Mouse (Mus musculus): ENCODE results near the gene Wdr4. TPM values are rescaled to one million over a fixed set of nuclear protein-coding genes. Genes with fewer than 3 reads are reported as not detected.

Gene Wdr4
- polyA plus RNA-seq (2012; rRNA removed): 28.3 and 29.6 TPM in 2 replicates

DNA sequence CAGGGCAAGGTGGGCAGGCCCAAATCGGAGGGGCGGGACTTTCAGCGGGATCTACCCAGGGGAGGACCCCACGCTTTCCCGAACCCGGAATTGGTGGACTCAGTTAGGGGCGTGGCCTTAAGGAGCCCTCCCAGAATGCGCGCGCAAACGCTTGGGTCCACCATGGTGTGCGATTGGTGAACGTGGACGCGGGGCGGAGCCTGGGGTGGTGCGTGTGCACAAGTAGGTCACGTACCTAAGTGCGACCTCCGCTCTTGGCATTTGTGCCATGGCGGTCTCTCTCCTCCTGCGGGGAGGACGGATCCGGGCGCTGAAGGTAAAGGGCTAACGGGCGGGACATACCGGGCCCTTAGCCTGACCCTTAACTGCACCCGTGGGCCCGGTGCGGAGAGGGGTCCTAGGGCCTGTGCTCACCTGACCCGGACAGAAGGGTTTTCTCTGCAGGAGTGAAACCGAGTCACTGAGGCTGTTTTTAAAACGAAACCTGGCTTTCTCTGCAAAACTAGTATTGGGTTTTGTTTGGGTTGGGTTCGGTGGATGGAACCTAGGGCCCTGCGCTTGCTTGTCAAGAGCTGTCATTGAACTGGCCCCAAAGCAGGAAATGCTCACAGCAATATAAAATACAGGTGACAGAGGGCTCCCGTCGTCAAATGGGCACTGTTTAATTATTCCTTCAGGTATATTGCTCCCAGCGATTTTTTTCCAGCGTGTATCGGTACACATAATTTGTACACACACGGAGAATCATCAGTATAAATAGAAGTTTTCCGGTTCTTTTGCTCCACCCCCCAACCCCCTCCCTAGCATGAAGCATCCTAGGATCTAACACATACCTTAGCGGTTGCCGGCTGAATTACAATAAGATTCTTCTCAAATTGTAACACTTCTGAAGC is at the start of gene Wdr4, which contains the start of gene Ndufv3:
TSS of gene Wdr4 (minus strand) at position 35 of the 893 bp plus-strand sequence.
TSS of gene Ndufv3 (plus strand) at position 170 of the 893 bp plus-strand sequence.
- TF ChIP-seq POLR2A (IDR thresholded peaks at IDR 0.05; ENCODE audit: low read depth, low read length): peak; percentile 94
- TF ChIP-seq CTCF (conservative IDR thresholded peaks at IDR 0.05; ENCODE audit: insufficient read depth, insufficient read length, low read depth, low read length): no peak
- Histone ChIP-seq H3K27ac (ENCODE audit: insufficient read depth, low read depth, low read length) (peak within 1 kb of the TSS; percentile 81), H3K4me1 (ENCODE audit: control insufficient read depth, insufficient read depth, low read length) (peaks cover 5% of the 10 kb centered on the region; the same call in 1 of the 2 replicates), H3K27me3 (replicated peaks; ENCODE audit: control insufficient read depth, insufficient read depth, low read length) (no peaks in the 10 kb centered on the region), H3K4me3 (ENCODE audit: insufficient read depth, low read depth, low read length) (peak within 1 kb of the TSS; percentile 69), H3K36me3 (ENCODE audit: control insufficient read depth, insufficient read depth, low read length) (no peaks in the 10 kb centered on the region; the same call in 1 of the 2 replicates)
- under 1% methylated on average over 45 of the region's 45 CpGs for WGBS
- peak; percentile 100 for DNase-seq

DNA sequence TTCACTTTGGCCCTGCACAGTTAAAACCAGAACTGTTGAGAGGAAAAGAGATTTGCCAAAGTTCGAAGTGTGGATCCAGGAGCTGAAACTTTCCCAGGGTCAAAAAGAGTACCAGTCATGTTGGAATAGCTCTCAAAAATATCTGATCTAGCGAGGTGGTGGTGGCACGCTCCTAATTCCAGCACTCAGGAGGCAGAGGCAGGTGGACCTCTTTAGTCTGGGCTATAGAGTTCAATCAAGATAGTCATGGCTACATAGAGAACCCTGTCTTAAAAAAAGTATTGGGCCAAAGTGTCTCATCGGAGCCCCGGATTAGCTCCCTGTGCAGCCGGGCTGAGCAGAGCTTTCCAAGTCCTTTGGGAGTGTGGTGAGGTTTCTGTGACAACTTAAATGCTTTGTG is 46.5 kb upstream of the Wdr4 start:
- H3K27ac ChIP-seq (ENCODE audit: insufficient read depth, low read depth, low read length): peak overlapping the region; percentile 24; the same call in 1 of the 2 replicates
- peaks cover 30% of the 10 kb centered on the region for H3K4me1 ChIP-seq (ENCODE audit: control insufficient read depth, insufficient read depth, low read length)
- H3K4me3 ChIP-seq (ENCODE audit: insufficient read depth, low read depth, low read length): peak overlapping the region; percentile 13
- H3K36me3 ChIP-seq (ENCODE audit: control insufficient read depth, insufficient read depth, low read length): no peaks in the 10 kb centered on the region
- whole genome bisulfite sequencing: 63% methylated on average over 6 of the region's 6 CpGs
- no peaks in the 10 kb centered on the region for H3K27me3 ChIP-seq (replicated peaks; ENCODE audit: control insufficient read depth, insufficient read depth, low read length)
- TF ChIP-seq POLR2A (IDR thresholded peaks at IDR 0.05; ENCODE audit: low read depth, low read length) (no peak), CTCF (conservative IDR thresholded peaks at IDR 0.05; ENCODE audit: insufficient read depth, insufficient read length, low read depth, low read length) (no peak)
- no peak for DNase-seq

DNA sequence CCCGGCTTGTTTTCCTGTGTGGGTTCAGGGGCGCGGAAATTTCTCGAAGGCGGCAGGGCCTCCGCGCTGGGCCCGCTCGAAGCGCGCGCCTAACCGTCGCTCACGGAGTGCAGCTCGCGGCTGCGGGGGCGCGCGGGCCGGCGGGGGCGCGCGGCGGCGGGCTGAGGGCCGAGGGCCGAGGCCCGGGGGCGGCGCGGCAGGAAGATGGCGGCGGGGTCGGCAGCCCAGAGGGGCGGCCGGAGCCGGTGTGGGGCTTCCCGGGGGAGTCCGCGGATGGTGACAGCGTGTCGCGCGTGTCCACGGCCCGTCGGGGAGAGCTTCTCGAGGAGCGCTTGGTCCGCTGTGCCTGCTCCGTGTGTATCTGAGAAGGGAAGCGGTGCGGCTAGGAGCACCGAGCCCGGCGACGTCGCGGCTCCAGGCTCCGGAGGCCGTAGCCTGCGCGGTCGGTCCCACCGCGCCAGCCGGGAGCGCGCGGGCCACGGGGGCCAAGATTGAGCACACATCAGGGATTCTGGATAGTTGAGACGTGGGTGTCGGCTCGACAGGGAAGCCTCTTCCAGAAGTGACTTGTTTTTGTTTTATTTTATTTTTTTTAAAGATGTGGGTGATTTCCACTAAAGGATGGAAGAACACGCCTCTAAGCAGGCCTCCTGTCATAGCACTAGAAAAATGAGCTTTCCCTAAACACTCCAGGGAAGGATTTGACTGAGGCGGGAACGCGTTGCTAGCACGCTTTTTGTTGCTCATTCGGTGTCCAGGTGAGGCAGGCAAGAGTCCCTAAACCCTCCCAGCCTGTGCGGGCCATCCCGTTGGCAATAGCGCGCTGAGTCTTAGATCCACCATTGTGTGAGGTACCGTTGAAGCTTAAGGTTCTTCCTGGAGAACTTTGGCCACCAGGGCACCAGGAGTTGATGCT is 45.6 kb upstream of the Wdr4 start:
- peak overlapping the region; percentile 68 for H3K27ac ChIP-seq (ENCODE audit: insufficient read depth, low read depth, low read length)
- TF ChIP-seq POLR2A (IDR thresholded peaks at IDR 0.05; ENCODE audit: low read depth, low read length): no peak
- no peak for TF ChIP-seq CTCF (conservative IDR thresholded peaks at IDR 0.05; ENCODE audit: insufficient read depth, insufficient read length, low read depth, low read length)
- no peaks in the 10 kb centered on the region for H3K36me3 ChIP-seq (ENCODE audit: control insufficient read depth, insufficient read depth, low read length)
- no peaks in the 10 kb centered on the region for H3K27me3 ChIP-seq (replicated peaks; ENCODE audit: control insufficient read depth, insufficient read depth, low read length)
- under 1% methylated on average over 87 of the region's 88 CpGs for WGBS
- H3K4me1 ChIP-seq (ENCODE audit: control insufficient read depth, insufficient read depth, low read length): peaks cover 30% of the 10 kb centered on the region
- peak overlapping the region; percentile 75 for H3K4me3 ChIP-seq (ENCODE audit: insufficient read depth, low read depth, low read length)
- DNase-seq: peak; percentile 25

DNA sequence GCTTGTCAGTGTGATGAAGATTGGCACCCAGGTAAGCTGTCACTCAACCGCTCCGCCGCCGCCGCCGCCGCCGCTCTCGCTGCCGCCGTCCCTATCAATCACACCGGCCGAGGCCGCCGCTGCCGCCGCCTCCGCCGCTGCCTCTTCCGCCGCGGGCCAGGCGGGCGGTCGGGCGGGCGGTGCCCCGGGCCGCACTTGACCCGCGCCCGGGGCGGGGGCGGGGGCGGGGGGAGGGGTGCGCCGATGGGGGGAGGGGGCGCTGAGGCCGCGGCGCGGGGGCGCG is 45.0 kb upstream of the Wdr4 start:
- no peak for DNase-seq
- peak overlapping the region; percentile 75 for H3K4me3 ChIP-seq (ENCODE audit: insufficient read depth, low read depth, low read length)
- peaks cover 28% of the 10 kb centered on the region for H3K4me1 ChIP-seq (ENCODE audit: control insufficient read depth, insufficient read depth, low read length)
- peak overlapping the region; percentile 12; the same call in 1 of the 2 replicates for H3K27ac ChIP-seq (ENCODE audit: insufficient read depth, low read depth, low read length)
- TF ChIP-seq CTCF (conservative IDR thresholded peaks at IDR 0.05; ENCODE audit: insufficient read depth, insufficient read length, low read depth, low read length) (no peak), POLR2A (IDR thresholded peaks at IDR 0.05; ENCODE audit: low read depth, low read length) (no peak)
- WGBS: under 1% methylated on average over 44 of the region's 44 CpGs
- H3K27me3 ChIP-seq (replicated peaks; ENCODE audit: control insufficient read depth, insufficient read depth, low read length): no peaks in the 10 kb centered on the region
- no peaks in the 10 kb centered on the region for H3K36me3 ChIP-seq (ENCODE audit: control insufficient read depth, insufficient read depth, low read length)

DNA sequence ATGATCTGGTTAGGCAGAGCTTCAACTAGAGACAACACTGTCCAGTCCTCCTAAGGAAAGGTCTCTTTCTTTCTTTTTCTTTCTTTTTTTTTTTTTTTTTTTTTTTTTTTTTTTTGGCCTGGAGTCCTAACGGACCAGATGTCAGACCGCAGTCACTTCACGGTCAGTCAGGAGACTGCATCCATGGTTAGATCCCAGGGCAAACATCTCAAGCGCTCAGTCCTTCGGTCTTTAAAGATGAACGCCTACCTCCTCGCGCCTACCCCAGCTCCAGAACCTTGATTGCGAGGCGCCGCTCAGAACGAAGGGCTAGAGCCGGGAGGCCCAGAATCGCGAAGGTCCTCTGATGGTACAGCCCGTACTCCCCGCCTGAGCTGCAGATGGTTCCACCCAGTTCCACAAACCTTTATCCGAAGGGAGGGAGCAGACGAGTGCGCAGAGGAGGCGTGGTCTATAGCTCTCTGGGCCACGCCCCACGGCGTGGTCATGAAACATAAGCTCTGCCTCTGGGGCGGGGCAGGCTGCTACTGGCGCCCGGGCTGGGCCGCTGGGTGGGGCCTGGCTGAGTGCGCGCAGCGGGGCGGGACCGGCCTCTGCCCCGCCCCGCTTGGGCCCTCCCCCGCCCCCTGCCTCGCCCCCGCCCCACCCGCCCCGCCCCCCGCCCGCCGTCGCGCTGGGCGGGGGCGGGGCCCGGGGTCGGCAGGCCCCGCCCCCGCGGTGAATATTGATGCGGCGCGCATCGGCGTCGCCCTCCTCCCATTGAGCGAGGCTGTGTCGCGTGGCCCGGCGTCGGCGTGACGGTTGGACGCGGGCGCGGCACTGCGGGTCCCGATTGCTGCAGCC is 44.5 kb upstream of the Wdr4 start, which contains the start of gene Pknox1:
TSS of gene Pknox1 (plus strand) at position 720 of the 843 bp plus-strand sequence.
- TF ChIP-seq POLR2A (IDR thresholded peaks at IDR 0.05; ENCODE audit: low read depth, low read length) (peak; percentile 56), CTCF (conservative IDR thresholded peaks at IDR 0.05; ENCODE audit: insufficient read depth, insufficient read length, low read depth, low read length) (no peak)
- DNase-seq: peak; percentile 100
- H3K36me3 ChIP-seq (ENCODE audit: control insufficient read depth, insufficient read depth, low read length): no peaks in the 10 kb centered on the region
- no peaks in the 10 kb centered on the region for H3K27me3 ChIP-seq (replicated peaks; ENCODE audit: control insufficient read depth, insufficient read depth, low read length)
- under 1% methylated on average over 56 of the region's 72 CpGs for WGBS
- peaks cover 23% of the 10 kb centered on the region for H3K4me1 ChIP-seq (ENCODE audit: control insufficient read depth, insufficient read depth, low read length)
- peak within 1 kb of the TSS; percentile 94 for H3K27ac ChIP-seq (ENCODE audit: insufficient read depth, low read depth, low read length)
- peak within 1 kb of the TSS; percentile 75 for H3K4me3 ChIP-seq (ENCODE audit: insufficient read depth, low read depth, low read length)

DNA sequence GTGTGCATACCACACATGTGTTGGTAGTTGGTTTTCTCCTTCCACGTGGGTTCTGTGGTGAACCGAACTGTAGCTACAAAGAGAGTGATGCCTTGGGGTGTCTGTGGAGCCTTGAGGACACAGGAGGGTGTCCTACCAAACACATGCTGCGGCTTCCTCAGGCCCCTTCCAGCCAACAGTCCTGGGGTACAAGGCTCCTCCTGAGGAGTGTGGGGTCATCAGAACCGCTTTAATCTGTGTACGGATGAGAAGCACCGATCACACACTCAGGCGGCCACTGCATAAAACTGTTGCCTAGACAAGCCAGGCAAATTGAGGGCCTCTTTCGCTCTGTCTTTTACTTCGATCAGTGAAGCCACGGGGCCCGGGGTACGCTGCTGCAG is 43.8 kb upstream of the Wdr4 start:
- Histone ChIP-seq H3K27me3 (replicated peaks; ENCODE audit: control insufficient read depth, insufficient read depth, low read length) (no peaks in the 10 kb centered on the region), H3K36me3 (ENCODE audit: control insufficient read depth, insufficient read depth, low read length) (no peaks in the 10 kb centered on the region), H3K4me1 (ENCODE audit: control insufficient read depth, insufficient read depth, low read length) (peaks cover 19% of the 10 kb centered on the region), H3K4me3 (ENCODE audit: insufficient read depth, low read depth, low read length) (peak overlapping the region; percentile 69), H3K27ac (ENCODE audit: insufficient read depth, low read depth, low read length) (peak overlapping the region; percentile 94)
- 7% methylated on average over 12 of the region's 12 CpGs for WGBS
- no peak for DNase-seq
- TF ChIP-seq CTCF (conservative IDR thresholded peaks at IDR 0.05; ENCODE audit: insufficient read depth, insufficient read length, low read depth, low read length) (no peak), POLR2A (IDR thresholded peaks at IDR 0.05; ENCODE audit: low read depth, low read length) (no peak)

Measured in kidney, adult 2 months (tissue).